8 mouse cellular contexts compared by ENCODE assay signal in the genomic region with DNA sequence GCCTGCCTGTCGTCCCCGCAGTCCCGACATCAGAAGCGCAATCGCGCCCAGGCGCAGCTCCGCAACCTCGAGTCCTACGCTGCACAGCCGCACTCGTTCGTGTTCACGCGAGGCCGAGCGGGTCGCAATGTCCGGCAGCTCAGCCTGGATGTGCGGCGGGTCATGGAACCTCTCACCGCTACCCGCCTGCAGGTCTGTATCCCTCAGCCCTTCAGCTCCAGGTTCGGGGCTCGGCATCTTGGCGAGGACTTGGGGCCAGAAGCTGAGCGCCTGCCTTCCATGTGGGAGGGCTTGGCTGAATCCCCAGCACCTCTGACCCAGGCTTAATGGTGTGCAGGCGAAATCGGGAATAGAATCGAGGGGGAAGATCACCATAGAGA. TPM values are rescaled to one million over a fixed set of nuclear protein-coding genes. Genes with fewer than 3 reads are reported as not detected.
DNase-seq lines count a peak whose midpoint lies in the region; ATAC-seq and TF ChIP-seq lines count a peak whose summit lies in the region.

No protein-coding gene starts in this region.

- peaks cover 43% of the 10 kb centered on the region for H3K36me3 ChIP-seq in embryonic facial prominence, embryonic 10.5 days (replicated peaks)
- H3K36me3 ChIP-seq in hindbrain, postnatal 0 days (ENCODE audit: insufficient read depth, low read length) = peaks cover 36% of the 10 kb centered on the region
- peaks cover 25% of the 10 kb centered on the region for H3K36me3 ChIP-seq in myocyte (ENCODE audit: control insufficient read depth, insufficient read depth)

- intact Hi-C loops in left cerebral cortex, adult 2 months (cut with DNase I) = loop anchor here (1.0 kb wide), 1 partner anchor 10 kb away; a partner anchor contains a TSS

- ATAC-seq in hindbrain, postnatal 0 days = peak; percentile 75
- ATAC-seq in inflammation-experienced regulatory T-cells, adult 6 months = no peak

- H3ac ChIP-seq in myocyte (ENCODE audit: control insufficient read depth, insufficient read length) = peak overlapping the region; percentile 79

- WGBS in embryonic facial prominence, embryonic 10.5 days = 0% methylated on average over 30 of the region's 30 CpGs
- under 1% methylated on average over 30 of the region's 30 CpGs for WGBS in hindbrain, postnatal 0 days

- TF ChIP-seq POLR2A in myocyte (IDR thresholded peaks at IDR 0.05; ENCODE audit: insufficient read length, low read depth) = no peak

- H3K79me2 ChIP-seq in myocyte (ENCODE audit: control insufficient read depth, insufficient read depth) = peaks cover 16% of the 10 kb centered on the region

- H3K9me3 ChIP-seq in embryonic facial prominence, embryonic 10.5 days = peaks cover 6% of the 10 kb centered on the region; the same call in 1 of the 2 replicates
- H3K9me3 ChIP-seq in hindbrain, postnatal 0 days (ENCODE audit: low read length) = no peaks in the 10 kb centered on the region

- H3K27me3 ChIP-seq in embryonic facial prominence, embryonic 10.5 days (replicated peaks; ENCODE audit: low read depth, poor library complexity, severe bottlenecking) = no peaks in the 10 kb centered on the region
- no peaks in the 10 kb centered on the region for H3K27me3 ChIP-seq in hindbrain, postnatal 0 days (ENCODE audit: insufficient read depth, low read length)
- no peaks in the 10 kb centered on the region for H3K27me3 ChIP-seq in myocyte (ENCODE audit: control insufficient read depth, insufficient read depth, insufficient read length)

- peak overlapping the region; percentile 78 for H3K4me3 ChIP-seq in left cerebral cortex, adult 2 months
- peak overlapping the region; percentile 99 for H3K4me3 ChIP-seq in embryonic facial prominence, embryonic 10.5 days
- H3K4me3 ChIP-seq in hindbrain, postnatal 0 days (ENCODE audit: low read length) = peak overlapping the region; percentile 79
- H3K4me3 ChIP-seq in myocyte = peak overlapping the region; percentile 96

- peak overlapping the region; percentile 78 for H3K9ac ChIP-seq in hindbrain, postnatal 0 days (replicated peaks; ENCODE audit: low read length)

- no peak for DNase-seq in left cerebral cortex, adult 2 months (ENCODE audit: extremely low spot score in 1 of 2, low spot score in 2 of 2)
- no peak for DNase-seq in left cerebral cortex, adult 18-20 months (ENCODE audit: low spot score in 2 of 2)
- no peak for DNase-seq in embryonic facial prominence, embryonic 10.5 days (ENCODE audit: low spot score)
- no peak for DNase-seq in hindbrain, postnatal 0 days (ENCODE audit: low spot score)
- no peak for DNase-seq in ovary, postnatal 10 days (ENCODE audit: low spot score)
- no peak for DNase-seq in adrenal gland, postnatal 4 days (ENCODE audit: low spot score in 2 of 2)

- peak overlapping the region; percentile 38 for H3K27ac ChIP-seq in left cerebral cortex, adult 2 months
- H3K27ac ChIP-seq in embryonic facial prominence, embryonic 10.5 days (replicated peaks) = peak overlapping the region; percentile 90
- H3K27ac ChIP-seq in hindbrain, postnatal 0 days = peak overlapping the region; percentile 96

- peak overlapping the region; percentile 65 for H3K4me2 ChIP-seq in hindbrain, postnatal 0 days (ENCODE audit: low read depth, low read length)
- H3K4me2 ChIP-seq in myocyte (ENCODE audit: low read depth) = peak overlapping the region; percentile 94

- H3K4me1 ChIP-seq in embryonic facial prominence, embryonic 10.5 days = peaks cover 7% of the 10 kb centered on the region
- no peaks in the 10 kb centered on the region for H3K4me1 ChIP-seq in hindbrain, postnatal 0 days (ENCODE audit: insufficient read depth, low read length)

- no peak for TF ChIP-seq CTCF in left cerebral cortex, adult 2 months (IDR thresholded peaks at IDR 0.05)
- no peak for TF ChIP-seq CTCF in hindbrain, postnatal 0 days (IDR thresholded peaks at IDR 0.05; ENCODE audit: low read depth)

TF ChIP-seq in myocyte, 11 proteins besides CTCF, POLR2A, EP300 and RAD21:
- TF ChIP-seq MYOG (IDR thresholded peaks at IDR 0.05; ENCODE audit: control insufficient read depth in 1 of 3, insufficient read depth in 1 of 3, insufficient read length in 2 of 3, low read depth in 2 of 3) = no peak
- TF ChIP-seq USF1 (IDR thresholded peaks at IDR 0.05; ENCODE audit: low read depth) = no peak
- no peak for TF ChIP-seq E2F4 (IDR thresholded peaks at IDR 0.05; ENCODE audit: insufficient read depth)
- TF ChIP-seq TCF12 (IDR thresholded peaks at IDR 0.05; ENCODE audit: insufficient read depth, poor library complexity, severe bottlenecking) = no peak
- no peak for TF ChIP-seq MAX (IDR thresholded peaks at IDR 0.05; ENCODE audit: low read depth)
- no peak for TF ChIP-seq CEBPB (IDR thresholded peaks at IDR 0.05; ENCODE audit: insufficient read depth, poor library complexity, severe bottlenecking)
- no peak for TF ChIP-seq TCF3 (IDR thresholded peaks at IDR 0.05; ENCODE audit: insufficient read length, low read depth)
- TF ChIP-seq SRF (IDR thresholded peaks at IDR 0.05; ENCODE audit: control insufficient read depth, insufficient read length, low read depth) = no peak
- no peak for TF ChIP-seq MYOD1 (IDR thresholded peaks at IDR 0.05; ENCODE audit: control insufficient read depth in 1 of 3, insufficient read length in 2 of 3, low read depth in 2 of 3)
- TF ChIP-seq REST (IDR thresholded peaks at IDR 0.05; ENCODE audit: insufficient read depth, insufficient read length) = no peak
- TF ChIP-seq POLR2AphosphoS2 (IDR thresholded peaks at IDR 0.05; ENCODE audit: insufficient read length, low read depth) = no peak

RNA-seq across cellular contexts. Expression of a gene that starts 0.4 kb away (rescaled TPM):
- 10 to 100 TPM; 25.6 to 26.3 TPM for total RNA-seq in left cerebral cortex, adult 2 months (2021)
- total RNA-seq in left cerebral cortex, adult 18-20 months (2021) = 10 to 100 TPM; 20.7 to 23.3 TPM
- polyA plus RNA-seq in embryonic facial prominence, embryonic 10.5 days (2016; fragmentation: Nextera tagmentation; extraction: Ambion mirVana) = 99.2 and 100 TPM in 2 replicates
- 45.4 and 57.4 TPM in 2 replicates for total RNA-seq in hindbrain, postnatal 0 days (2014; rRNA removed)
- polyA plus RNA-seq in hindbrain, postnatal 0 days (2015; fragmentation: Nextera tagmentation; extraction: Ambion mirVana) = 36.8 and 44.1 TPM in 2 replicates
- 44.3 TPM for polyA plus RNA-seq in myocyte (2012; fragmentation: generic; extraction: Trizol)
- 10 to 100 TPM; 16.1 to 28.8 (median 24.2) TPM for polyA plus RNA-seq in inflammation-experienced regulatory T-cells, adult 6 months (2017; shearing (Covaris generic))
- 10 to 100 TPM; 47.4 to 53.4 TPM for total RNA-seq in adrenal gland, postnatal 4 days (2021)

RNA-seq across cellular contexts. Expression of a gene that starts 8.8 kb away (rescaled TPM):
- total RNA-seq in left cerebral cortex, adult 2 months (2021) = 10 to 100 TPM in 1 of 2 experiments, 1 to 10 TPM in 1; 9.8 to 10.1 TPM
- total RNA-seq in left cerebral cortex, adult 18-20 months (2021) = 10 to 100 TPM in 1 of 2 experiments, 1 to 10 TPM in 1; 9.7 to 11.7 TPM
- 3.2 and 3.3 TPM in 2 replicates for polyA plus RNA-seq in embryonic facial prominence, embryonic 10.5 days (2016; fragmentation: Nextera tagmentation; extraction: Ambion mirVana)
- total RNA-seq in hindbrain, postnatal 0 days (2014; rRNA removed) = 10.9 and 12.1 TPM in 2 replicates
- 10.9 and 11.1 TPM in 2 replicates for polyA plus RNA-seq in hindbrain, postnatal 0 days (2015; fragmentation: Nextera tagmentation; extraction: Ambion mirVana)
- polyA plus RNA-seq in myocyte (2012; fragmentation: generic; extraction: Trizol) = 12.6 TPM
- 1 to 10 TPM in 1 of 3 experiments, under 1 TPM in 2; 0.27 to 1.9 (median 0.63) TPM for polyA plus RNA-seq in inflammation-experienced regulatory T-cells, adult 6 months (2017; shearing (Covaris generic))
- total RNA-seq in adrenal gland, postnatal 4 days (2021) = 1 to 10 TPM; 2.7 to 3.2 TPM

RNA-seq across cellular contexts. Expression of a gene that starts 10.0 kb away (rescaled TPM):
- 100 to 1,000 TPM; 118 to 122 TPM for total RNA-seq in left cerebral cortex, adult 2 months (2021)
- 100 to 1,000 TPM; 133 to 134 TPM for total RNA-seq in left cerebral cortex, adult 18-20 months (2021)
- polyA plus RNA-seq in embryonic facial prominence, embryonic 10.5 days (2016; fragmentation: Nextera tagmentation; extraction: Ambion mirVana) = 411 and 431 TPM in 2 replicates
- 76.1 and 79.5 TPM in 2 replicates for total RNA-seq in hindbrain, postnatal 0 days (2014; rRNA removed)
- 225 and 236 TPM in 2 replicates for polyA plus RNA-seq in hindbrain, postnatal 0 days (2015; fragmentation: Nextera tagmentation; extraction: Ambion mirVana)
- polyA plus RNA-seq in myocyte (2012; fragmentation: generic; extraction: Trizol) = 202 TPM
- polyA plus RNA-seq in inflammation-experienced regulatory T-cells, adult 6 months (2017; shearing (Covaris generic)) = 100 to 1,000 TPM; 159 to 219 (median 191) TPM
- 100 to 1,000 TPM; 177 TPM for total RNA-seq in adrenal gland, postnatal 4 days (2021)

RNA-seq across cellular contexts. Expression of a gene that starts 19.9 kb away (rescaled TPM):
- 10 to 100 TPM; 84.3 to 88.2 TPM for total RNA-seq in left cerebral cortex, adult 2 months (2021)
- 10 to 100 TPM; 68.5 to 85.5 TPM for total RNA-seq in left cerebral cortex, adult 18-20 months (2021)
- 1.1 and 2.2 TPM in 2 replicates for polyA plus RNA-seq in embryonic facial prominence, embryonic 10.5 days (2016; fragmentation: Nextera tagmentation; extraction: Ambion mirVana)
- total RNA-seq in hindbrain, postnatal 0 days (2014; rRNA removed) = 22.8 and 26.0 TPM in 2 replicates
- 32.7 and 34.1 TPM in 2 replicates for polyA plus RNA-seq in hindbrain, postnatal 0 days (2015; fragmentation: Nextera tagmentation; extraction: Ambion mirVana)
- polyA plus RNA-seq in myocyte (2012; fragmentation: generic; extraction: Trizol) = 4.6 TPM
- 10 to 100 TPM in 2 of 3 experiments, 1 to 10 TPM in 1; 9.9 to 16.8 (median 14.3) TPM for polyA plus RNA-seq in inflammation-experienced regulatory T-cells, adult 6 months (2017; shearing (Covaris generic))
- 10 to 100 TPM; 34.4 to 43.7 TPM for total RNA-seq in adrenal gland, postnatal 4 days (2021)

Comparison
In these comparisons a context has a peak if more than half of its experiments do, and no peak if none do; other contexts are left out.
1. H3K27ac ChIP-seq: peak in every context shown above with its lines; median percentile 96 in hindbrain, postnatal 0 days; 90 in embryonic facial prominence, embryonic 10.5 days; 38 in left cerebral cortex, adult 2 months.